Mouse (Mus musculus) CD4-positive, CD25-positive, alpha-beta regulatory T cell, adult 4 months (primary cell): Measurements from ENCODE around the gene Ewsr1. TPM values are rescaled to one million over a fixed set of nuclear protein-coding genes. Genes with fewer than 3 reads are reported as not detected.
A peak's percentile ranks its signal among the peaks of the same experiment; 100 is the strongest.

ENCODE experiments used
- ATAC-seq: one replicate; pipeline ENCODE4 v1.8.0; 2017
- polyA plus RNA-seq, 2 experiments: library from polyadenylated mRNA; unstranded; fragments of 100-300 nt; shearing (Covaris generic); gene quantifications; one replicate each; pipeline ENCODE4 v1.2.1; 2017

Gene Ewsr1
- polyA plus RNA-seq, 2 experiments from 2014 or later: 160 to 163 TPM

GRCm38 (mm10) chr11:5057856-5058641 lies 41.0 kb downstream of the Ewsr1 start, which contains the start of gene Rasl10a:
TSS of gene Rasl10a (plus strand) at chr11:5058128.
- peak; percentile 27 for ATAC-seq

- no peak for ATAC-seq
Measured at GRCm38 (mm10) chr11:5057541-5057855, 41.6 kb downstream of the Ewsr1 start.

GRCm38 (mm10) chr11:5057064-5057463 lies 42.0 kb downstream of the Ewsr1 start:
- no peak for ATAC-seq

GRCm38 (mm10) chr11:5055945-5056938 lies 42.8 kb downstream of the Ewsr1 start:
- ATAC-seq: no peak

DNA sequence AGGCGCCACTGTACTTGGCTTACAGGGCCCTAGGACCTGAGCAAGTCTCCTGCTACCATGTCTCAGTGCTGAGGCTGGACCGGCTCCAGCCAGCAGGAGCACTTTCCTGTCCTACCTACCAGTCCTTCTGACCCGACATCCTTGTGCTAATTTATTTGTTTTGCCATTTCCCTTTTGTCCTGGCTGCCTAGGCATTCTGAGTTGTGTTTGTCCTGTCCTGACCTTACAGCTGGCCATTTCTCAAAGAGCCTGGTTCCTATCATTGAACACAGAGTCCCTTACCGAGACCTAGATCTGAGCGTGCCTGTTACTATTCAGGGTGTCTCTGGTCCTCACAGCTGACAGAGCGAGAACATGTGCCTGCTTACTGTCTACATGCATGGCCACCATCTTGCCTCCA lies 44.2 kb downstream of the Ewsr1 start:
- no peak for ATAC-seq

- ATAC-seq: no peak
Measured at GRCm38 (mm10) chr11:5054151-5054550, 44.9 kb downstream of the Ewsr1 start.

- ATAC-seq: no peak
Measured at GRCm38 (mm10) chr11:5052200-5052854, 46.7 kb downstream of the Ewsr1 start.

- no peak for ATAC-seq
Measured at GRCm38 (mm10) chr11:5051629-5052028, 47.4 kb downstream of the Ewsr1 start.

- ATAC-seq: no peak
Measured at GRCm38 (mm10) chr11:5046321-5046926, 52.6 kb downstream of the Ewsr1 start.

DNA sequence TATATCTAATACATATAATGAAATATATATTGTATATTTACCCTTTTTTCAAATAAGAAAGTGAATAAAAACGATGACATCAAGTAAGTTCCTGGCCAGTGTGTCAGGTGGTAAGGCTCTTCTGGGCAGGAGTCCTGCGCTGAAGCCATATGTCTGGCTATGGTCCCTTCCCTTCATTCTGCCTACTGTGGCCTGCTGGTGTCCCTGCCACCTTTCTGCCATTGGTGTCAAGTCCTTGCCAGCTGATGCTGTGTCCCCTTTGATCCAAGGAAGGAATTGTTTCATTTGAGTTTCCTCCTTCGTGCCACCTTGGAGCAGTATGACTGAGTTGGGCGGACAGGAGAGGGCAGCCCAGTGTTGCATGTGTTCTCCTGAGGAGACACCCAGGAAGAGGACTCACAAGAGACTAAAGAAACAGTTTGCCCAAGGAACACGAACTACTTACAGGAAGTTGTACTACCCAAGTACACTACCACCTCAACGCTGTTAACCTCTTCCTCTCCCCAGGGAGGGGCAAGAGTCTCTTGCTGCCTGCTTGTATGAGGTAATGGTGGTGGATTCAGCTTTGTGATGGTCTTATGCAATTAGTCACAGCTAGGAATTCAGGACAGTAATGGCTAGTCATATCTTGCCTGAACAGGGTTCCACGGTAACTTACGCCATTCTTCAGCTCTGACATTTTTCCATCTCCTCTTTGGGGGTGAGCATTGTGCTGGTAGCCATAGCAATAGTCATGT lies 56.3 kb downstream of the Ewsr1 start:
- no peak for ATAC-seq

DNA sequence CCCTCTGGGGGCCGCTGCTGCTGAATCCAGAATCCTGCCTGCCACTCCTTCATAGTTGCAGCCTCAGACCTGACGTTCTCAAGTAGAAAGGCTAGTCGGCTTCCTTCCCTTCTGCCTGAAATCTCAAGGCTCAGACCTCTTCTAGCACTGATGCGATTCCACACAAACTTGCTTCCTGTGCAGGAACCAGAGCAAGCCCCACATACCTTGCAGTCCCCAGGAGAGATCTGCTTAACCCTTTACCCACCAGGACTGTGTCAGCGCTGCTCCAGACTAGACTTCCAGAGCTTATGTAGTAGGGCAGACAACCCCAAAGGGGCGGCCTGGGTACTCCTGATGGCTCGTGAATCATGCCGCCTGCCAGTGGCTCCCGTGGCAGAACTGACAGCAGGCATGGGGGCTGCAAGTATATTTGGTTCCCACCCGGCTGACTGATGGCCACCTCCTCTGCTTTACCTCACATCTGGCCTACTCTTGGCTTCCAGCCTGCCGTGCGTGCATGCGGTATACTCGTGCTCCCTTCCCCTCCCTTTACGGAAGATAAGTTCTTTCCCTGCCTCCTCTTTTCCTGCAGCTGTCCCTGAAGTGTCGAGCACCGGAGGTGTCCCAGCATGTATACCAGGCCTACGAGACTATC lies 57.8 kb downstream of the Ewsr1 start:
- no peak for ATAC-seq

GRCm38 (mm10) chr11:5040585-5040984 lies 58.5 kb downstream of the Ewsr1 start:
- ATAC-seq: no peak

- ATAC-seq: no peak
Measured at GRCm38 (mm10) chr11:5037146-5037854, 61.8 kb downstream of the Ewsr1 start.

DNA sequence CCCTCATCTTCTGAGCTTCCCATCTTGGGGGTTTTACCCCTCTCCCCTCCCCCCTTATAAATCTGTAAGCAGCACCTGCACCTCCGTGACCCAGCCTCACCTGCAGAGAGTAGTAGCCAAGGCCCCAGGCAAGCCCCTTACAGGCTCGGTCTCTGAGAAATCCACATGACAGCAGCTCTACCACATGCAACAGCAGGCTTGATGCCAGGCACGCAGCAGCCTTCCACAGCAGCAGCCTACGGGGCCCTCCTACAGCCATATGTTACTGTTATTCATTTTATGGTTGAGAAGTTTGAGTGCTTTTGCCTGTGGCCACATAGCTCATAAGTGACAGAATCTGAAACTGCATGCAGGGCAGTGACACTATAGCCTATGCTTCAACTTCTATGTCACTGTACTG lies 63.6 kb downstream of the Ewsr1 start:
- ATAC-seq: no peak

DNA sequence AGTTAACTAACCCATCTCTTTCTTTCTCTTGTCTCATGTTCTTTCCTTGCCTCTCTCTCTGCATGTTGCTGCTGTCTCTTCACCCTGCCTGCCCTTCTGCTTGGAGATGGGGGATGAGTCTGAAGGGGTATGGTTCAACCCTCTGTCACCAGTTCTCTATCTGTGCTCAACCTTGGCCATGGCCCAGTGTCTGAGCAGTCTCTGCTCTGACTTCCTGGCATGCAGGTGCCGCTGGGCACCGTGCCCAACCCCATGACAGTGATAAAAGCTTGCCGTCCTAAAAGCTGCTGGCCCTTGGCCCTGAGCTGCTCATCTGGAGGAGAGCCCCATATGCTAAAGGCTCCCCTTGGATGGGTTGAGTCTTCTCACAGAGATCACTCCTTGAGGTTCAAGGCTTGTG lies 65.9 kb downstream of the Ewsr1 start:
- ATAC-seq: no peak

- no peak for ATAC-seq
Measured at GRCm38 (mm10) chr11:5032706-5033105, 66.4 kb downstream of the Ewsr1 start.

DNA sequence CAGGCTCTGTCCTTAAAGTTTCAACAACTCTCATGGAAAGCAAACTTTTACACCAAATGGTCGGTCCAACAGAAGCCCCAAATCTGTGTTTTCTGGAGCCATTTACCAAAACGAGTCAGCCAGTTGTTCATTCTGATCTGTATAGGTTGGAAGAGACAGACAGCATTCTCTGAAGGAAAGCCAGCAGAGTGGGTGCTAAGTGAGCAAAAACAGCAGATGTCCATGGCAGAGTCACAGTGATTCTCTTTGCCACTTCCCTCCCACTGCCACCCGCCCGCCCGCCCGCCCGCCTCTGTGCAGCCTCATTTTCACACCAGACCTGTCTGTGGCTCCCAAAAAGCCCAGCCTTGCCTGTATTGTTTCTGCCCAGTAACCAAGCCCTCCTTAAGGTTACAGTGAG lies 70.8 kb downstream of the Ewsr1 start:
- no peak for ATAC-seq

DNA sequence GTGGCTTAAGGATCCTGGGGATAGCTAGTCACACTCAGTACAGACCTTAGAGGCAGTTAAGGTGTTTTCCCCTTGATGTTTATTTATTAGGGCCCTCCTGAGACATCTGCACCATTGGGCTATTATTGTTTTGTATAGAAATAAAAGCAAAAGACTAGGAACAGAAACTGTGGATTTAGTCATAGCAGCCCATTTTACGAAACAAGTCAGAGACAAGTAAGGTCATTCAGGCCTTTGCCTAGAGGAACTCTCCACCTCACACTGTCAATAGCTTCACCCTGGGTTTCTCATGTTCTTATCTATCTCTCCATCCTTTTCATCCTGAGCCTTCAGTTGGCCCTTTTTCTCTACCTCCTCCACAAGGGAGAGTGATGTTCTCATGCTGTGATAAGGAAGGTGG lies 74.0 kb downstream of the Ewsr1 start:
- ATAC-seq: no peak
